Mouse (Mus musculus) liver, adult (tissue): ENCODE results near the gene Lpp.

ENCODE experiments used
- GATA4 ChIP-seq: IDR thresholded peaks from 2 replicates; pipeline ENCODE4 v1.6.1; 2014; ENCODE audit warnings: mild to moderate bottlenecking, low read length; ENCODE audit not compliant: insufficient replicate concordance

Gene Lpp

GRCm38 (mm10) chr16:24733321-24733720 lies 340.0 kb downstream of the Lpp start:
- TF ChIP-seq GATA4 = no peak

GRCm38 (mm10) chr16:24735754-24736153 lies 342.4 kb downstream of the Lpp start:
- no peak for TF ChIP-seq GATA4

- no peak for TF ChIP-seq GATA4
Measured at GRCm38 (mm10) chr16:24737362-24738057, 344.2 kb downstream of the Lpp start.

GRCm38 (mm10) chr16:24740714-24741113 lies 347.4 kb downstream of the Lpp start:
- no peak for TF ChIP-seq GATA4

- no peak for TF ChIP-seq GATA4
Measured at GRCm38 (mm10) chr16:24749816-24750215, 356.5 kb downstream of the Lpp start.

- no peak for TF ChIP-seq GATA4
Measured at GRCm38 (mm10) chr16:24756141-24756540, 362.8 kb downstream of the Lpp start.

GRCm38 (mm10) chr16:24766051-24766450 lies 372.7 kb downstream of the Lpp start:
- no peak for TF ChIP-seq GATA4

GRCm38 (mm10) chr16:24766596-24766995 lies 373.3 kb downstream of the Lpp start:
- no peak for TF ChIP-seq GATA4

GRCm38 (mm10) chr16:24777053-24777452 lies 383.7 kb downstream of the Lpp start:
- no peak for TF ChIP-seq GATA4

GRCm38 (mm10) chr16:24778432-24779274 lies 385.3 kb downstream of the Lpp start:
- no peak for TF ChIP-seq GATA4

- no peak for TF ChIP-seq GATA4
Measured at GRCm38 (mm10) chr16:24780545-24780944, 387.2 kb downstream of the Lpp start.

GRCm38 (mm10) chr16:24781922-24782321 lies 388.6 kb downstream of the Lpp start:
- TF ChIP-seq GATA4 = peak; percentile 61; the same call in 1 of the 2 replicates

GRCm38 (mm10) chr16:24785651-24786050 lies 392.3 kb downstream of the Lpp start:
- TF ChIP-seq GATA4 = no peak

- TF ChIP-seq GATA4 = no peak
Measured at GRCm38 (mm10) chr16:24788973-24789372, 395.7 kb downstream of the Lpp start.

- no peak for TF ChIP-seq GATA4
Measured at GRCm38 (mm10) chr16:24791387-24791786, 398.1 kb downstream of the Lpp start.

- no peak for TF ChIP-seq GATA4
Measured at GRCm38 (mm10) chr16:24791984-24792383, 398.7 kb downstream of the Lpp start.
